Mouse (Mus musculus) lung, postnatal 25 days (tissue): ENCODE measurements around the gene Ddost.

Experiments
- DNase-seq: peaks from one replicate; pipeline ENCODE4 v3.0.0; 2022; ENCODE audit warnings: low spot score

Gene Ddost

GRCm38 (mm10) chr4:138337341-138337740 is 32.8 kb downstream of the Ddost start:
- no peak for DNase-seq

- DNase-seq, result peak; percentile 48
Measured at GRCm38 (mm10) chr4:138339963-138340362, 35.4 kb downstream of the Ddost start.

GRCm38 (mm10) chr4:138341393-138341792 is 36.9 kb downstream of the Ddost start:
- DNase-seq, result no peak

GRCm38 (mm10) chr4:138342048-138342447 is 37.5 kb downstream of the Ddost start:
- DNase-seq, result no peak

GRCm38 (mm10) chr4:138342778-138343177 is 38.2 kb downstream of the Ddost start:
- no peak for DNase-seq

GRCm38 (mm10) chr4:138343341-138343837 is 38.9 kb downstream of the Ddost start:
- DNase-seq, result no peak

GRCm38 (mm10) chr4:138344891-138345545 is 40.5 kb downstream of the Ddost start:
- peak; percentile 23 for DNase-seq

- no peak for DNase-seq
Measured at GRCm38 (mm10) chr4:138347280-138347679, 42.8 kb downstream of the Ddost start.

- no peak for DNase-seq
Measured at GRCm38 (mm10) chr4:138348716-138349115, 44.2 kb downstream of the Ddost start.

- DNase-seq, result no peak
Measured at GRCm38 (mm10) chr4:138351821-138352220, 47.3 kb downstream of the Ddost start.

- no peak for DNase-seq
Measured at GRCm38 (mm10) chr4:138352692-138353091, 48.2 kb downstream of the Ddost start.

GRCm38 (mm10) chr4:138353438-138354171 is 49.1 kb downstream of the Ddost start:
- no peak for DNase-seq

- DNase-seq, result no peak
Measured at GRCm38 (mm10) chr4:138355496-138355895, 51.0 kb downstream of the Ddost start.

- peak; percentile 12 for DNase-seq
Measured at GRCm38 (mm10) chr4:138356141-138356540, 51.6 kb downstream of the Ddost start.

- peak; percentile 16 for DNase-seq
Measured at GRCm38 (mm10) chr4:138356551-138356950, 52.0 kb downstream of the Ddost start.

GRCm38 (mm10) chr4:138358176-138358575 is 53.6 kb downstream of the Ddost start:
- DNase-seq, result no peak

GRCm38 (mm10) chr4:138361370-138361821 is 56.9 kb downstream of the Ddost start:
- no peak for DNase-seq
